Mouse (Mus musculus) liver, embryonic 12.5 days (tissue): Measurements from ENCODE around the gene Batf3. TPM values are rescaled to one million over a fixed set of nuclear protein-coding genes. Genes with fewer than 3 reads are reported as not detected.

ENCODE experiments used
- ATAC-seq: fragments of 200-750 bp; cut with Nextera tagmentation; 2 replicates; pipeline ENCODE4 v1.8.0; 2017; ENCODE audit warnings: moderate number of reproducible peaks, mild to moderate bottlenecking, moderate library complexity
- H3K27ac ChIP-seq: fragments of 300-500 bp; sonication (generic); 2 replicates; pipeline ENCODE4 v1.5.1; 2016; ENCODE audit warnings: mild to moderate bottlenecking
- H3K27me3 ChIP-seq: fragments of 300-500 bp; sonication (generic); replicated peaks from 2 replicates; pipeline ENCODE4 v1.6.1; 2016; ENCODE audit warnings: mild to moderate bottlenecking, moderate library complexity
- H3K36me3 ChIP-seq: fragments of 300-500 bp; sonication (generic); 2 replicates; pipeline ENCODE4 v1.6.1; 2016; ENCODE audit warnings: mild to moderate bottlenecking, moderate library complexity
- H3K4me1 ChIP-seq: fragments of 300-500 bp; sonication (generic); 2 replicates; pipeline ENCODE4 v1.6.1; 2016
- H3K4me2 ChIP-seq: fragments of 300-500 bp; sonication (generic); 2 replicates; pipeline ENCODE4 v1.6.1; 2016; ENCODE audit warnings: mild to moderate bottlenecking, moderate library complexity
- H3K4me3 ChIP-seq: fragments of 300-500 bp; sonication (generic); 2 replicates; pipeline ENCODE4 v1.5.1; 2016; ENCODE audit warnings: mild to moderate bottlenecking, moderate library complexity
- H3K9ac ChIP-seq: fragments of 300-500 bp; sonication (generic); 2 replicates; pipeline ENCODE4 v1.6.1; 2016; ENCODE audit warnings: mild to moderate bottlenecking, moderate library complexity
- H3K9me3 ChIP-seq: fragments of 300-500 bp; sonication (generic); replicated peaks from 2 replicates; pipeline ENCODE4 v1.6.1; 2016; ENCODE audit warnings: mild to moderate bottlenecking, moderate library complexity
- WGBS: fragments of 180-500 bp; shearing (Covaris S2); methylation state at CpG from one replicate; pipeline ENCODE4 v1.1.7; 2016; ENCODE audit not compliant: insufficient replicate concordance; 5-methylcytosine and 5-hydroxymethylcytosine counted together
- polyA plus RNA-seq: library from polyadenylated mRNA; unstranded; fragments of >200 nt; fragmentation: Nextera tagmentation; extraction: Ambion mirVana; gene quantifications from 2 replicates; pipeline ENCODE4 v1.2.1, GENCODE M21; 2016

Batf3 gene
- polyA plus RNA-seq, result 2.6 and 3.7 TPM in 2 replicates

DNA sequence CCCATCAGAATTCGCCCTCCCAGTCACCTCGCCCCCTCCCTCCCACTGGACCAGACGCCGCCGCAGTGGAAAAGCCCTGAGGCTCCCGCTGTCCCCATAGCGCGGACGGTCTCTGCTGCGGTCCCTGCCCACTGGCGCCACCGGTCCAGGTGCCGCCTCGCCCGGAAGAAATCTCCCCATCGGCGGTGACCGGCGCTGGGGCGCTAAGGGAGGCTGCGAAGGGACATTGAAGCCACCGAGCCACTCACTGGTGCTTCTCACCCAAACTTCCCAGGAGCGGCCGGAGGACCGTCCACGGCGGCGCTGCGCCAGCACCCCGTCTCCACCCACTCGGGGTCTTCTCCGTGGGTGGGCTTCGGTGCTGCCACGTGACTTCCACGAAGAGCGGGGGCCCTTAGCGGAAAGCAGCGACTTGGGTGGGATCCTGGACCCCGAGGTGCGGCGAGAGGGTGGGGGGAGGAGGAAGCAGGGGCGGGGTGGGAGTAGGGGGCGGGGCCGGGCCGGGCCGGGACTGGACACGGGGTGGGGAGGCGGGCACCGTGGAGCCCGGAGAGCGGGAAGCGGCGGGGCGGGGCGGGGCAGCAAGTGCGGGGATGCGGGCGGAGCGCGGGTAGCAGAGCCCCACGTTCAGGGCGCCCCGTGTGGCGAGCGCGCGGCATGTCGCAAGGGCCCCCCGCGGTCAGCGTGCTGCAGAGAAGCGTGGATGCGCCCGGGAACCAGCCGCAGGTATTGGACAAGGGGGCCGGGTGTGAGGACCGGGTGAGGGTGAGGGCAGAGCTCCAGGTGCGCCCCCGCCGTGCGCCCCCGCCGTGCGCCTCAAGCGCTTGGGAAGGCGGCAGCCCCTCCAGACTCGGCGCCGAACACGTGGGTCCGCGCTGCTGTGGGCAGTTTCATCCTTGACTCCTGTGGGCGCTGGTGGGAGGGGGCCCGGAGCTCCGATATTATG is at the start of gene Batf3:
TSS of gene Batf3 (plus strand) at position 46 of the 946 bp plus-strand sequence.
- H3K27ac ChIP-seq, result no peak within 1 kb of the TSS
- H3K36me3 ChIP-seq, result no peaks in the 10 kb centered on the region
- H3K4me3 ChIP-seq, result peak within 1 kb of the TSS; percentile 51
- peaks cover 12% of the 10 kb centered on the region for H3K4me1 ChIP-seq
- ATAC-seq, result 0 out of 2 replicates have a peak, but pooled peaks have one; percentile 22
- H3K27me3 ChIP-seq, result peaks cover 76% of the 10 kb centered on the region
- peak within 1 kb of the TSS; percentile 72 for H3K4me2 ChIP-seq
- 2% methylated on average over 81 of the region's 95 CpGs for WGBS
- H3K9ac ChIP-seq, result no peak within 1 kb of the TSS
- no peaks in the 10 kb centered on the region for H3K9me3 ChIP-seq

DNA sequence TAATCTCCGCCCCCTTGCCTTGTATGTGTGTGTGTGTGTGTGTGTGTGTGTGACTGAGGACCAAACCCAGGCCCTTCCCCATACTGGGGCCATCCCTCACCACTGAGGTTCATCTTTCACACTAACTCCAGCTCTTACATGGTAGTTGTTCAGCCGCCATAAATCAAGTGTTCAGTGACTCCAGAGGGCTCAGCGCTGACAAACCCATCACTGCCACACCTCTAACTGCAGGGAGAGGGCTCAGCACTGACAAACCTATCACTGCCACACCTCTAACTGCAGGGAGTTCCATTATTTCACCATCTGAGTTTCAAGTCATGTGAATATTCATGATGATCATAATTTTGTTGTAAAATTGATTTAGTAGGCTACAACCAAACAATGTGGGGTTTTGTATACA is 44.1 kb upstream of the Batf3 start:
- 73% methylated on average over 3 of the region's 3 CpGs for WGBS
- Histone ChIP-seq H3K4me1 (peaks cover 36% of the 10 kb centered on the region), H3K27me3 (no peaks in the 10 kb centered on the region), H3K9me3 (no peaks in the 10 kb centered on the region), H3K36me3 (peaks cover 10% of the 10 kb centered on the region; the same call in 1 of the 2 replicates), H3K4me3 (no peak overlapping the region), H3K27ac (no peak overlapping the region), H3K4me2 (no peak overlapping the region), H3K9ac (no peak overlapping the region)
- ATAC-seq, result no peak

DNA sequence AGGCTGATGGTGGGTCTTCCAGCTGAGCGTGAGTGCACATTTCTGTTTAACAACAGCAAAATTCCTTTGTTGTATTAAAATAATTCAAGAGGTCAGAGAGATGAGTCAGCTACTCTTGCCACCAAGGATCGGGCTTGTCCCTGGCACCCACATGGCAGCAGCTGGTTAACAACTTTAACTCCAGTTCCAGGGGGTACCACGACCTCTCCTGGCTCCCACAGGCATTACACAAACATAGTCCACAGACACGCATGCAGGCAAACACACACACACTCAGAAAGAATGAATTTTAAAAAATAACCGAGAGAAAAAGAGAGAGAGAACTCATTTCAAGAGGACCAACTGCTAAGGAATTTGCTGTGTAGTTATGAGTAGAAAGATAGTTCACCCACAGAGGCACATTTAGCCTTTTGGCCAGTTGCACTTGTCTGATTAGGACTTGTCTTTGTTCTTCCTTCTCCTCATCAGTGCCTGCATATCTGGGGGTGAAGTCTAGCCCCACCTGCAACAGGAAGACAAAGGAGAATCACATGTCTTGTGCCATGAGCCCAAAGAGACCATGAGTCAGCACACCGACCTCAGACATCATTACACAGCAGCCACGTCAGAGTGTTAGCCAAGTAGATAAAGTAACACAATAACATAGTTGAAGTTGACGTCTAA is 42.6 kb upstream of the Batf3 start:
- H3K36me3 ChIP-seq, result peaks cover 10% of the 10 kb centered on the region; the same call in 1 of the 2 replicates
- H3K4me1 ChIP-seq, result peaks cover 37% of the 10 kb centered on the region
- H3K4me3 ChIP-seq, result no peak overlapping the region
- no peak overlapping the region; the same call in 1 of the 2 replicates for H3K9ac ChIP-seq
- peak; percentile 91 for ATAC-seq
- H3K9me3 ChIP-seq, result no peaks in the 10 kb centered on the region
- no peaks in the 10 kb centered on the region for H3K27me3 ChIP-seq
- 35% methylated on average over 8 of the region's 8 CpGs for WGBS
- H3K27ac ChIP-seq, result peak overlapping the region; percentile 70
- H3K4me2 ChIP-seq, result peak overlapping the region; percentile 17

DNA sequence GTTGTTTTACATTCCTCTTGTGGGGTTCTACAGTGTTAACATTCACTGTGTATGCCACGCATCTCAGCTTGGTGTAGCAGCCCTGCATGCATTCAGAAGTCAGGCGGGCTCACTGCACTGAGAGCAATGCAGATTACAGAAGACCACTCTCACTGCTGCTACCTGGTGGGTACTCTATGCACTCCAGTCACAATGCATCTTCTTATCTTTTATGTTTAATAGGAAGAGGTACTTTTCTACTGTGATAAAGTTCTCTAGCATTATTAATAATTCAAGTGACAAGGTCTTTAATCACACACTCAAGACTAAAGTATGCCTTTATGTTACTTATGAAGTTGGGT is 42.1 kb upstream of the Batf3 start:
- peak; percentile 72 for ATAC-seq
- no peaks in the 10 kb centered on the region for H3K9me3 ChIP-seq
- peaks cover 37% of the 10 kb centered on the region for H3K4me1 ChIP-seq
- peaks cover 10% of the 10 kb centered on the region; the same call in 1 of the 2 replicates for H3K36me3 ChIP-seq
- no peak overlapping the region for H3K9ac ChIP-seq
- no peak overlapping the region for H3K4me3 ChIP-seq
- 51% methylated on average over 2 of the region's 2 CpGs for WGBS
- H3K27me3 ChIP-seq, result no peaks in the 10 kb centered on the region
- H3K27ac ChIP-seq, result peak overlapping the region; percentile 70
- H3K4me2 ChIP-seq, result peak overlapping the region; percentile 17

DNA sequence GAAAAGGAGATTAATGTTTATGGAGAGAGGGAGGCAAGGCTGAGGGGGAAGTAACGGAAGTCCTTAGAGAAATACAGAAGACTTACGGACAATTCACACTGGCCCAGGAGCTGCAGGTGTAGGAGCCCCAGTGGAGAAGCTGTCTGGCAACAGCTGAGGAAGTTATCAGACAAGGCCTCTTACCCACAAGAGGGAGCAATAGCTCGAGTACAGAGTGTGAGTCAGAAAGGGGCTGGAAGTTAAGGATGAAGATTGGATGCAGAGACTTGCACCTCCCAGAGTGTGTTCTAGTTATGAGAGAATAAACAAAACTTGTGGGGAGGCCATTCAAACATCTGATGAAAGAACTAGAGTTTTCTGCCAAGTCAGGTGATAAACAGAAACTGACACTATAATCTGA is 40.2 kb upstream of the Batf3 start:
- H3K36me3 ChIP-seq, result peaks cover 10% of the 10 kb centered on the region; the same call in 1 of the 2 replicates
- H3K9ac ChIP-seq, result no peak overlapping the region
- ATAC-seq, result no peak
- no peaks in the 10 kb centered on the region for H3K9me3 ChIP-seq
- H3K4me3 ChIP-seq, result no peak overlapping the region
- H3K4me1 ChIP-seq, result peaks cover 47% of the 10 kb centered on the region
- WGBS, result 57% methylated on average over 3 of the region's 3 CpGs
- H3K4me2 ChIP-seq, result no peak overlapping the region
- no peaks in the 10 kb centered on the region for H3K27me3 ChIP-seq
- no peak overlapping the region for H3K27ac ChIP-seq

DNA sequence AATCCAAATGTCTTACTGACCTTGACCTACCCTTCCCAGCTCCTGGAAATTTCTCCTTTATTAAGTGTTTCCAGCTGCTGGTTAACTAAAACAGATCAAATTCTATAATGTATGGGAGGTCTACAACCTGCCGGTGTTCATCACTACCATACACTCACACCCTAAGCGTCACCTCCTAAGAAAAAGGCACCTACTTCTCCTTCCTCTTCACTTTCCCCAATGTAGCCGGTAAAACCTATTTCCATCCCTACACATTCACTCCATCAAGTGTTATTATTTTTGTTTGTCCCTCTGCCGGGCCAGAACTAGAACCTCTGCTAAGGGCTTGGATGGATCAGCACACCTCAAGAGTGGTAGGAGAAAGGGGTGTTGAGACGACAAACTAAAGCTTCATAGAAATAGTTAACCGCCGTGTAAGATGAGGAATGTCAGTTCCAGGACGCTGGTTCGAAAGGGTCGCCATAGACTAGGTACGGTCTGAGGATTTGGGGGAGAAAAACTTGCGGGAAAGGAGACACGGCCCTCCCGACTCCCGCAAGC is 35.3 kb upstream of the Batf3 start:
- peaks cover 42% of the 10 kb centered on the region for H3K4me1 ChIP-seq
- peak overlapping the region; percentile 91 for H3K9ac ChIP-seq
- H3K27me3 ChIP-seq, result no peaks in the 10 kb centered on the region
- peak overlapping the region; percentile 88 for H3K4me2 ChIP-seq
- peaks cover 34% of the 10 kb centered on the region for H3K36me3 ChIP-seq
- peak overlapping the region; percentile 90 for H3K4me3 ChIP-seq
- peak; percentile 52 for ATAC-seq
- no peaks in the 10 kb centered on the region for H3K9me3 ChIP-seq
- H3K27ac ChIP-seq, result peak overlapping the region; percentile 20; the same call in 1 of the 2 replicates
- WGBS, result 5% methylated on average over 15 of the region's 15 CpGs

- H3K9ac ChIP-seq, result peak within 1 kb of the TSS; percentile 91
- H3K27me3 ChIP-seq, result no peaks in the 10 kb centered on the region
- H3K36me3 ChIP-seq, result peaks cover 40% of the 10 kb centered on the region
- ATAC-seq, result peak; percentile 89
- peak within 1 kb of the TSS; percentile 88 for H3K4me2 ChIP-seq
- no peaks in the 10 kb centered on the region for H3K9me3 ChIP-seq
- under 1% methylated on average over 56 of the region's 56 CpGs for WGBS
- H3K4me3 ChIP-seq, result peak within 1 kb of the TSS; percentile 90
- peaks cover 39% of the 10 kb centered on the region for H3K4me1 ChIP-seq
- peak within 1 kb of the TSS; percentile 73 for H3K27ac ChIP-seq
These were observed 34.7 kb upstream of the Batf3 start, which contains the start of the genes Tatdn3 and Nsl1 for GRCm38 (mm10) chr1:191062781-191063485. TSS of gene Tatdn3 (minus strand) at chr1:191062932. TSS of gene Nsl1 (plus strand) at chr1:191063012.

DNA sequence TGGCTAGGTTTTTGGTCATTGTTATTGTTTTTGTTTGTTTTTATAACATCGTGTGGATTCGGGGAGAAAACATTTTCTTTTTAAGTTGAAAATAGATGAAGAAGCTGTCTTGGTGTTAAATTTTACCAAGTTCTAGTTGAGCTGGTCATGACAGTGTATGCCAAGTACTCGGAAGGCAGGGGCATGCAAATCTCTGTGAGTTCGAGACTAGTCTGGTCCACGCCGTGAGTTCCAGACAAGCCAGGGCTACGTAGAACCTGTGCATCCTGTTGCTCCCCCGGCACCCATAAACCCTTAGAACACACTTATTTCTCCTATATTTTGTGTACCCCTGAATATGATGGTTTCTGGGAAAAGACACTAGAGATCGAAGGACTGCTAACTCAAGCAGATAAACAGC is 33.9 kb upstream of the Batf3 start:
- ATAC-seq, result no peak
- H3K9ac ChIP-seq, result peak overlapping the region; percentile 91
- peaks cover 32% of the 10 kb centered on the region for H3K4me1 ChIP-seq
- peak overlapping the region; percentile 90 for H3K4me3 ChIP-seq
- peak overlapping the region; percentile 73 for H3K27ac ChIP-seq
- H3K9me3 ChIP-seq, result no peaks in the 10 kb centered on the region
- H3K36me3 ChIP-seq, result peaks cover 42% of the 10 kb centered on the region
- 40% methylated on average over 9 of the region's 9 CpGs for WGBS
- H3K4me2 ChIP-seq, result peak overlapping the region; percentile 88
- H3K27me3 ChIP-seq, result no peaks in the 10 kb centered on the region

DNA sequence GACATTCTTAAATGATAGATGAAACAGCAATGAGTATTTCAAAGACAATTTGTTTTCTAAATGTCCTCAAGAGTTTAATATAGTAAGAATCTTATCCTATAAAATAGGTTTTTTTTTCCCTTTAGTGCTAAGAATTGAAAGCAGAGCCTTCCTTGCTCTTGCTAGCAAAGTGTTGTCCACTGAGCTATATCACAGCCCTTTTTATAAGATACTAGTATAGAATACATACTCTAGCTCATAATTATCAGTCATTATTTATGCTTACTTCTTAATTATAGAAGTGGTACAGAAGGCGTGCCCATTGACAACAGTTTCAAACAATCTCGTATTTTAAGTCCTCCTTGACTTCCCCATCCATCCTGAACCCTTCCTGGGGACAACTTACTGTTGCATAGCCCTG is 33.1 kb upstream of the Batf3 start:
- WGBS, result 75% methylated on average over 2 of the region's 2 CpGs
- H3K27ac ChIP-seq, result no peak overlapping the region
- no peaks in the 10 kb centered on the region for H3K27me3 ChIP-seq
- no peaks in the 10 kb centered on the region for H3K9me3 ChIP-seq
- H3K4me1 ChIP-seq, result peaks cover 32% of the 10 kb centered on the region
- peaks cover 51% of the 10 kb centered on the region for H3K36me3 ChIP-seq
- no peak for ATAC-seq
- H3K4me2 ChIP-seq, result peak overlapping the region; percentile 88
- H3K4me3 ChIP-seq, result peak overlapping the region; percentile 17; the same call in 1 of the 2 replicates
- H3K9ac ChIP-seq, result 0 out of 2 replicates have a peak overlapping the region, but pooled peaks have one; percentile 31

- H3K9ac ChIP-seq, result 0 out of 2 replicates have a peak overlapping the region, but pooled peaks have one; percentile 31
- H3K9me3 ChIP-seq, result no peaks in the 10 kb centered on the region
- H3K27ac ChIP-seq, result peak overlapping the region; percentile 10; the same call in 1 of the 2 replicates
- H3K36me3 ChIP-seq, result peaks cover 57% of the 10 kb centered on the region
- WGBS, result 71% methylated on average over 4 of the region's 4 CpGs
- peak overlapping the region; percentile 17; the same call in 1 of the 2 replicates for H3K4me3 ChIP-seq
- H3K4me2 ChIP-seq, result peak overlapping the region; percentile 88
- H3K4me1 ChIP-seq, result peaks cover 32% of the 10 kb centered on the region
- no peak for ATAC-seq
- H3K27me3 ChIP-seq, result no peaks in the 10 kb centered on the region
These were observed 32.5 kb upstream of the Batf3 start for GRCm38 (mm10) chr1:191065188-191065587.

DNA sequence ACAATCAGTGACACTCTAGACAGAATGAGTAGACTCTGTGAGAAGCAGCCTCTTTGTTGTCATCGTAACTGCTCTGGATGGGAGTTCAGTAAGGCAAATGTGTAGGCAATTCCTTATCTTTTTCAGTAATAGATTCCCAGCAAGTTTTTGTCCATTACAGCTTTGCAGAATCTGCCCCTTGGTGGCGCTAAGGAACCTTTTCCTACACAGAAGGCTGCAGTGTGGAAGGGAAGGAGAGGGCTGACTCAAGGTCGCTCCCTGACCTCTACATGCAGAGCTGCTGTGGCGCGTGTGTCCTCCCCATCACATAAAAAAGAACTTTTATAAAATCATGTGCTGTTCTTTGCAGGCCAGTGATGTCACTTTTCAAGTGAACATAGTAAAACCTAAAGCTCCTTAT is 29.3 kb upstream of the Batf3 start:
- Histone ChIP-seq H3K27ac (no peak overlapping the region), H3K4me1 (peaks cover 29% of the 10 kb centered on the region), H3K36me3 (peaks cover 89% of the 10 kb centered on the region), H3K4me3 (no peak overlapping the region), H3K9me3 (no peaks in the 10 kb centered on the region), H3K27me3 (no peaks in the 10 kb centered on the region), H3K9ac (no peak overlapping the region), H3K4me2 (no peak overlapping the region)
- 88% methylated on average over 5 of the region's 5 CpGs for WGBS
- no peak for ATAC-seq
